Mouse (Mus musculus): Measurements from ENCODE around the gene Gpr156. TPM values are rescaled to one million over a fixed set of nuclear protein-coding genes. Genes with fewer than 3 reads are reported as not detected.
"Not testable (repeated sequence)": the region's sequence is repeated elsewhere in the genome, so short reads cannot be mapped to it uniquely, and the experiment has no call there.

Gpr156 gene
- polyA plus RNA-seq, 1 experiment from 2014 or later = 4.5 TPM

DNA sequence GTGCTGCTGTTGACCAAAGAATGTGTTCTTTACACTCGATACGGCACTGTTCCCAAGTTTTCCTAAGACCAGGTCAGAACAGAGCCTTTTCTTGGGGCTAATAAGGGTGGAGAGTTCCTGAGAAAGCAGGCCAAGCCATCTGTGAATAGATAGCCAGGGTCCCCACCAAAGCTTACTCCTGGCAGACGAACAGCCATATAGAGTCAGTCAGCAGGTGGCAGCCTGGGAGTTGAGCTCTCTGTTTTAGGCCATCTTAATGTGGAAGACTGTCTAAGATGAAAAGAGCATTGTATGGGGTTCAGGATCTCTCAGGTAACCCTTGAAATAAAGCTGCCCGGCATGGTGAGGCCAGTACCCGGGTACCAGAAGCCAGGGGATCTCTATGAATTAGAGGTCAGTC, 116.8 kb downstream of the Gpr156 start:
- no peaks in the 10 kb centered on the region for H3K36me3 ChIP-seq
- WGBS = 80% methylated on average over 5 of the region's 5 CpGs
- H3K4me3 ChIP-seq = no peak overlapping the region
- DNase-seq (ENCODE audit: low spot score) = no peak
- no peaks in the 10 kb centered on the region for H3K27me3 ChIP-seq (ENCODE audit: insufficient read depth, poor library complexity, severe bottlenecking)
- H3K4me1 ChIP-seq (replicated peaks) = no peaks in the 10 kb centered on the region
- H3K27ac ChIP-seq = no peak overlapping the region
- no peaks in the 10 kb centered on the region for H3K9me3 ChIP-seq

DNA sequence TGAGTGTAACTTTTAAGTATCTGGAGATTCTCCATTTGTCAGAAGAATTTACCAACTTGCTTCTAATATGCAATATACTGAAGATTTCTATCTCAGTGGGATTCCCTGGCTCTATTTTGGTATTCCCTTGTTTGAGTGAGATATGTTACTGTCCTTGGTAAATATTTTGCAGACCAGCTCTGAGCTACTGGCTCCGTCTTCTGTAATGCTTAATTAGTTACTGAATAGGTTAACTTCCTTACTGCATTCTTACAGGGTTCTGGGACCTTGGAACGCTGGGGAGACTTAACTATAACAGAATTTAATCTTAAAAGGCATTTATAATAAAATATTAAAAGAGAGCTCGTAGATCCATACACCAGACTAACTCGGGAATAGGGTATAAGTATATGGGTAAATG, 121.8 kb downstream of the Gpr156 start:
- H3K27me3 ChIP-seq (ENCODE audit: insufficient read depth, poor library complexity, severe bottlenecking); H3K4me1 ChIP-seq (replicated peaks); H3K9me3 ChIP-seq; H3K27ac ChIP-seq; H3K36me3 ChIP-seq; DNase-seq (ENCODE audit: low spot score); H3K4me3 ChIP-seq: not testable (repeated sequence)
- WGBS = 83% methylated on average over 4 of the region's 4 CpGs

DNA sequence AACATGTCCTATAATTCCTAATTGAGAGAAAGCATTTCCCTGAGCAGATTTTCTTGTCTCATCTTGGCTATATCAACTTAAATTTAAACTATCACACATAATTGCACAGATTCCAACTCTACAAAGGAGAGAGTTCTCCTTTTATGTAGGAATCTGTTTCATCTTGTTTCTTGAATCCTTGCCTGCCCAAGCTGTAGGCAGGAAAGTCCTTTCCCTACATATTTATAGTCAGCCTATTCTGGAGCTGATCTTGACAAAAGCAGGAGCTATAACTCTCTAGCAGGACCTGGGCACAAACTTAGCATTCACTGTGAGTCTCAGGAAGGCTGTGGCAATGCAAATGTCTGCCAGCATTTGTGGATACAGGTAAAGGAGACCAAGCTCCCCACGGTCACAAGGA, 125.9 kb downstream of the Gpr156 start:
- DNase-seq (ENCODE audit: low spot score) = no peak
- WGBS = 92% methylated on average over 1 of the region's 1 CpGs
- Histone ChIP-seq H3K9me3 (no peaks in the 10 kb centered on the region), H3K4me1 (replicated peaks) (no peaks in the 10 kb centered on the region), H3K27me3 (ENCODE audit: insufficient read depth, poor library complexity, severe bottlenecking) (no peaks in the 10 kb centered on the region), H3K27ac (no peak overlapping the region), H3K36me3 (no peaks in the 10 kb centered on the region), H3K4me3 (no peak overlapping the region)

DNA sequence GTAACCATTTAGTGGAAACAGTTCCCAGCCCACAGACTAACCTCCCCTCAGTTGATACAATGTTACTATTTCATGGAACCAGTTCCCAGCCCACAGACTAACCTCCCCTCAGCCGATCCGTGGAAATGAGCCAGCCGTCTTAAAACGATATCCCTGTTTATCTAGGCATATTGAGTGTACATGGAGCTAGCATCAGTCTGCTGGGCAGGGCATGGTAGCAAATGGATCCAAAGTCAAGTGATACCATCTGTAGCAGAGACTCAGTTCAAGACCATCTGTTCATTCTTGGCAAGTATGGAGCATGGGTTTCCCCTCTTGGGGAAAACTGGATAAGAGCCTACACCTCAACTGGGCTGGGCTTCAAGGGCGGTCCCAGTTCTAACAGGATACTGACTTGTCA, 128.3 kb downstream of the Gpr156 start:
- Histone ChIP-seq H3K9me3 (no peaks in the 10 kb centered on the region), H3K27ac (no peak overlapping the region), H3K4me3 (no peak overlapping the region), H3K36me3 (no peaks in the 10 kb centered on the region), H3K4me1 (replicated peaks) (no peaks in the 10 kb centered on the region), H3K27me3 (ENCODE audit: insufficient read depth, poor library complexity, severe bottlenecking) (no peaks in the 10 kb centered on the region)
- 92% methylated on average over 5 of the region's 5 CpGs for WGBS
- no peak for DNase-seq (ENCODE audit: low spot score)

DNA sequence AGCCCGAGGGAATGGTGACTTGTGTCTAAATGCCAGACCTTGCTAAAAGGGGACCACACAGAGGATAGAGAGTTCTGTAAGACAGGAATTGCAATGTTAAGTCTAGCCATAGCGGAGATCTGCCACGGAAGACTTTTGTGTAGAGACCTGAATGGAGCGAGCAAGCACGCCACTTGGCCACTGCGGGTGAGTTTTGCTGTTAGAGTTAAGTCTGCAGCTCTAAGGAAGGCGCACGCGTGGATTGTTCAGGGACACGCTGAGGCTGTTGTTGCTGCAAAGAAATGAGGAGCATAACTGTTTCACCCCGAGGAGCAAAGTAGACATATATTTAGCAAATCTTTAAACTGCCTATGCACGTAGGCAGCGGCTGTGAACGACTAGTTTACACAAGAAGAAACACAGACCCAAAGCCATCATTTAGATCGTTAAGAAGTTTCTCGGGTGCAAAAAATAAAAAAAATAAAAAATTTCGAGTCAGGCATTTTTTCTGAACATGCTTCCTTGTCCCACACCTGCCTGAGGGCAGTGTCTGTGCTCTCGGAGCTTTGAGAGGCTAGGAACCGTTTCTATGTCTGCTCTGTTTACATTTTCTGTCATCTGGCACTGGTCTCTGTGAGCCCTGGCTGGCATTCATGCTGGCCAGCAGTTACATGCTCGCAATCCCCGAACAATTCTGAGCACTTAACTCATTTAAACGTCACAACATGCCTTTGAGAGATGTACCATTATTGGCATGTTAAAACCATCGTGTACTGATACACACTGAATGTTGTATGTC, 131.7 kb downstream of the Gpr156 start:
- WGBS = 82% methylated on average over 23 of the region's 23 CpGs
- H3K4me1 ChIP-seq (replicated peaks) = no peaks in the 10 kb centered on the region
- no peaks in the 10 kb centered on the region for H3K36me3 ChIP-seq
- H3K4me3 ChIP-seq = no peak overlapping the region
- no peaks in the 10 kb centered on the region for H3K27me3 ChIP-seq (ENCODE audit: insufficient read depth, poor library complexity, severe bottlenecking)
- DNase-seq (ENCODE audit: low spot score) = no peak
- no peak overlapping the region for H3K27ac ChIP-seq
- H3K9me3 ChIP-seq = no peaks in the 10 kb centered on the region

Other genes starting within 250 kb of the Gpr156 start
- gene Fstl1, start 139.6 kb upstream of the Gpr156 start, polyA plus RNA-seq (2016; fragmentation: Nextera tagmentation; extraction: Ambion mirVana) = 170 and 178 TPM in 2 replicates
- gene Gm36028, start 55.4 kb upstream of the Gpr156 start, polyA plus RNA-seq (2016; fragmentation: Nextera tagmentation; extraction: Ambion mirVana) = 0.24 and 0.58 TPM in 2 replicates
- 44.7 and 54.0 TPM in 2 replicates for gene Lrrc58, start 48.1 kb upstream of the Gpr156 start, polyA plus RNA-seq (2016; fragmentation: Nextera tagmentation; extraction: Ambion mirVana)
- gene Gsk3b, start 172.5 kb downstream of the Gpr156 start, polyA plus RNA-seq (2016; fragmentation: Nextera tagmentation; extraction: Ambion mirVana) = 73.9 and 84.1 TPM in 2 replicates

Data from hindbrain, embryonic 10.5 days (tissue).